Mouse (Mus musculus) activated CD4-positive, CD25-positive, alpha-beta regulatory T cell, adult 9 weeks (primary cell): ENCODE results near the gene Rabep1. TPM values are rescaled to one million over a fixed set of nuclear protein-coding genes. Genes with fewer than 3 reads are reported as not detected.

Experiments used
- polyA plus RNA-seq: library from polyadenylated mRNA; unstranded; fragments of 100-300 nt; shearing (Covaris generic); gene quantifications from one replicate; pipeline ENCODE4 v1.2.1, GENCODE M21; 2017

Gene Rabep1
- 12.2 TPM for polyA plus RNA-seq

DNA sequence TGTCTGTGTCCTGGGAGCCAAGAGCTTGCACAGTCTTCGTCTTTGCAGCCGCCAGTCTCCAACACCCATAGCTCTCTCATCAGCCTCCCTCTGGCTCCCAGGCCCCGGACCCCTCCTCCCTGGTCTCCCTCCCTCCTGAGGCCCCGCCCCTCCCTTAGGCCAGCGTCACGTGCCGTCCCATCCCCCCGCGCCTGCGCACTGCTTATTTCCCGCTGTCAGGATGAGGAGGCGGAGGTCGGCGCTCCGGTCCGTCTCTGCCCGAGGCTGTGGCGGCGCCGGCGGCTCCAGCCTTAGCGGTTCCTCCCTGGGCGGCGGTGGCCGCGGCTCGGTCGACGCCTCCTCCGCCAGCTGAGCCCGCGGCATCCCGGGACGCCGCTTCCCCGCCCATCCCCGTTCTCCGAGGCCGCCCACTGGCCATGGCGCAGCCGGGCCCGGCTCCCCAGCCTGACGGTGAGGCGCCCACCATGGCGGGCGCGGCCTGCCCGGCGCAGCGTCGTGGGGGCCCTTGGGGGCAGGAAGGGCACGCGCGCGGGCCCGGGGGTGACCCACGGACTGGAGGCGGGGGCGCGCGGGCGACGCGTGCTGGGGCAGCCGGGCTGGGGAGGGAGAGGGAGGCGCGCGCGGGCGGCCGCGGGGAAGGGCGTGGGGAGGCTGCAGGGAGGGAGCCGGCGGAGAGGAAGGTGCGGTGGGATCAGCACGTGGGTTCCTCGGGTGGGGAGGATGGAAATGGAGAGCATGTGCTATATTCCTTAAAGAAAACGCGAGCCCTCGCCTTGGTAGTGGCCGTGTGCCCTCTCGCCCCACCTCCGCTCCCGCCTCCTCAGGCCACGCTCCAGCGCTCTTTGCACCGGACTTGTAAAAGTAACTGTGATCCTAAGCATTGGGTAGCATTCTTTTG lies at the start of gene Rabep1:
Gene Rabep1 (plus strand): TSS at position 220 of the 898 bp plus-strand sequence.

DNA sequence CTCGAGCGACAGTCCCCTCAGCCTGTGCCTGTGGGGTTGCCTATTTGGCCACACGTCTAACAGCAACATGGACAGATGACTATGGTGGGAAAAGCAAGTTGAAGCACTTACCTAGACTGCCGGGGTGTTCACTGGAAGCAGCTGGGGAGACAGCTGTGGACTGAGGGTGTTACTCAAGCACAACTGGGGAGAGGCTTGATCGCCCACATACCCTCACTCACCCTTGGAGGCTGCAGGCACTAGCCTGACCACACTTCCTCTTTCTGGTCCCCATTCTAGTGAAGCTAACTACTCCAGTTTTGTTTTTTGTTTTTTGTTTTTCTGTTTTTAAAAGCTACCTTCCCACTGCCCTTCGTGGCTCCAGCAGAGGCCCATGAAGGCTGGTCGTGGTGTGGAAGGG lies 32.2 kb upstream of the Rabep1 start, which contains the start of gene Scimp:
Gene Scimp (minus strand): TSS at position 222 of the 400 bp plus-strand sequence.

DNA sequence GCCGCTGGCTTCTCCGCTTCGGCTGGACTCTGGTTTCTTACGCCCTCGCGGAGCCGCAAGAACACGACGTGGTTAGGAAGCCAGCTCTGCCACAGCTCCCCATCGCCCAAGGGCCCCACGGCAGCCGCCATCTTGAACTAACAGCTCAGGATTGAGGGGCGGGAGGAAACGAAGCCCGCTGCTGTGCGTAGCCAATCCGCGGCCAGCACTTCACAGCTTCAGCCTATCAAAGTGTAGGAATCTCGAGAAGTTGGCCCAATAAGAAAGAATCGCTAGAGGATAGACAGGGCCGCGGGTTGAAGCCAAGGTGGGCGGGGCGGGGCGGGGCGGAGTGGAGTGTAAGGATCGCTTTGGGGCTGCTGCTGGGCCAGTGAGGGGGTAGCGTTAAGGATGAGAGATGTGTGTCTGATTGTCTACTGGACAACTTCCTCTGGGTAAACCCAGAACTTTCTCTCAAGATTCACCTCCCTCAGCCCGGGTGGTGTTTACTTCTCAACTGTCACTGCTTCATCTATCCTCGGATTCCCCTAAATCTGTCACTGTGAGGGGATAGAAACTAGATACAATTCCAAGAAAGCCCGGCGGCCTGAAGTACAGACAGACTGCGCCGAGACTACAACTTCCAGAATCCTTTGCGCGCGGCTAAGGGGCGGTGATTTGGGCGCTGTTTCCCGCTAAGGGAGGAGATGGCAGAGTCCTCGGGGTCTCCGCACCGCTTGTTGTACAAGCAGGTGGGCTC lies 125.4 kb downstream of the Rabep1 start, which contains the start of the genes Nup88 and Rpain:
Gene Nup88 (minus strand): TSS at position 153 of the 739 bp plus-strand sequence.
Gene Rpain (plus strand): TSS at position 393 of the 739 bp plus-strand sequence.

DNA sequence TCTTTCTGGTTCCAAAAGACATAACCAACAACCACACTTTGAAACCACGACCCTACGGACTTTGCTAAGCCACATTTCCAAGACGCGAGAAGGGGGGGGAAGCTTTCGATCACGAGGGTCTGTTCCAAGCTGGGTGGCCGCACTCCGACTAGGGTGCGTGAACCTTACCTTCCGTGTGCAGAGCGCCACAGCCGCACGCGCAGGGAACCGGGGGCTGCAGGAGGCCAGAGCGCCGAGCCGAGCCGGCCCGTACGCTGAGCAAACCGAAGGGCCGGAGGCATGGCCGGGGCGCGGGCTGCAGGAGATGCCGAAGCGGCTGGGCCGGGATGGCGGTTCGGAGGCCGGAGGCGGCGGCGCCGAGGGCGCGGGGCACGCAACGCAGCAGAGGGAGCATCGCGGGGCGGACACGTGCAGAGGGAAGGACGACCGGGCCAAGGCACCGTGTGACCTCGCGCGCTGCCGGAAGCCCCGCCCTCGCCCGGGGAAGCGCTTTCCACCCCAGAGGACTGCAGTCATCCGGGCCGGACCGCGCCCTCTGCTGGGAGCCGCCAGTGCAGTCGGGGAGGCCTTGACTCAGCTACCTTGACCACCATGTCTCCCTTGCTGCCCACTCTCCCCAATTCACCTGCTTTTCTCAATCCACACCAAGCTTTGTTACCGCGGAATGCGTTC lies 138.1 kb downstream of the Rabep1 start, which contains the start of gene C1qbp:
Gene C1qbp (minus strand): TSS at position 470 of the 672 bp plus-strand sequence.

Other genes with a start within 250 kb of the Rabep1 start
- gene 4930544D05Rik, start 228.9 kb upstream of the Rabep1 start, polyA plus RNA-seq, result not detected
- gene Chrne, start 225.6 kb upstream of the Rabep1 start, polyA plus RNA-seq, result 1.1 TPM
- gene Gp1ba, start 205.7 kb upstream of the Rabep1 start, polyA plus RNA-seq, result 0.10 TPM
- 396 TPM for gene Rnf167, start 197.5 kb upstream of the Rabep1 start, polyA plus RNA-seq
- 170 TPM for gene Slc25a11, start 197.3 kb upstream of the Rabep1 start, polyA plus RNA-seq
- 4,385 TPM for gene Pfn1, start 190.1 kb upstream of the Rabep1 start, polyA plus RNA-seq
- 35.5 TPM for gene Eno3, start 187.6 kb upstream of the Rabep1 start, polyA plus RNA-seq
- 98.7 TPM for gene Spag7, start 175.4 kb upstream of the Rabep1 start, polyA plus RNA-seq
- 57.4 TPM for gene Camta2, start 156.7 kb upstream of the Rabep1 start, polyA plus RNA-seq
- gene Inca1, start 144.6 kb upstream of the Rabep1 start, polyA plus RNA-seq, result 0.77 TPM
- 0.38 TPM for gene Kif1c, start 144.2 kb upstream of the Rabep1 start, polyA plus RNA-seq
- 5.4 TPM for gene Zfp3, start 80.6 kb upstream of the Rabep1 start, polyA plus RNA-seq
- 0.60 TPM for gene Scimp, start 32.2 kb upstream of the Rabep1 start, polyA plus RNA-seq
- 109 TPM for gene Nup88, start 125.2 kb downstream of the Rabep1 start, polyA plus RNA-seq
- 103 TPM for gene Rpain, start 125.4 kb downstream of the Rabep1 start, polyA plus RNA-seq
- 20.3 TPM for gene C1qbp, start 138.2 kb downstream of the Rabep1 start, polyA plus RNA-seq
- gene Dhx33, start 159.7 kb downstream of the Rabep1 start, polyA plus RNA-seq, result 16.1 TPM
- gene Mis12, start 174.8 kb downstream of the Rabep1 start, polyA plus RNA-seq, result 44.8 TPM
- 101 TPM for gene Derl2, start 175.1 kb downstream of the Rabep1 start, polyA plus RNA-seq
- 20.0 TPM for gene 6330403K07Rik, start 188.7 kb downstream of the Rabep1 start, polyA plus RNA-seq